Comparison of ENCODE assay signal across 11 mouse cellular contexts in the genomic region with DNA sequence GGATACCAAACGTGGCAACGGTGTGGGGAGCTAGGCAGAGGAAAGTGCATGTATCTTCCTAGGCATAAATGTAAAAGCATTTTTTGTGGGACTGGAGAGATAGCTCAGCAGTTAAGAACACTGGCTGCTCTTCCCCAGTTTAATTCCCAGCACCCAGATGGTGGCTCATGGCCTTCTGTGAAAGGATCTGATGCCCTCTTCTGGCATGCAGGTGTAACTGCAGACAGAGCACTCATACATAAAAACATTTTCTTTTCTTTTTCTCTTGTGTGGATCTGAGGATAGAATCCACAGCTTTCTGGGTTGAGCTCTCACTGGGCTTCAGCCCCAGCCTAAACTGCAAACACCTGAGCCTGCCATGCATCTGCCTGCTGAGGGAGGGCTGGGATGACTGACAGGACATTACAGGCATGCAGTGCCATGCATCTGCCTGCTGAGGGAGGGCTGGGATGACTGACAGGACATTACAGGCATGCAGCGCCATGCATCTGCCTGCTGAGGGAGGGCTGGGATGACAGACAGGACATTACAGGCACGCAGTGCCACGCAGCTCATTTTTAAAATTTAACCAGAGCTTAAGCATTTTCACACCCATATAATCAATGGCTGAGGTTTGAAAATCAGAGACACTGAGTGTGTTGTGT.
DNase-seq lines count a peak whose midpoint lies in the region; ATAC-seq and TF ChIP-seq lines count a peak whose summit lies in the region.
"Had no signal": no experiment of that assay in that cellular context is flagged by ENCODE, and none has a peak within 500 bp of the region (broad histone marks: within the 10 kb centered on the region; RNA-seq: fewer than 3 reads in every experiment).

No protein-coding gene starts in this region.

- 86% methylated on average over 5 of the region's 5 CpGs for WGBS in forebrain, embryonic 13.5 days
- WGBS in forebrain, embryonic 14.5 days, result 87% methylated on average over 5 of the region's 5 CpGs
- whole genome bisulfite sequencing in lung, embryonic 14.5 days, result 73% methylated on average over 5 of the region's 5 CpGs
- WGBS in lung, adult 2 months, result 86% methylated on average over 5 of the region's 5 CpGs
- WGBS in liver, embryonic 16.5 days (ENCODE audit: insufficient replicate concordance), result 74% methylated on average over 5 of the region's 5 CpGs
- WGBS in kidney, embryonic 16.5 days, result 79% methylated on average over 5 of the region's 5 CpGs

- no peak overlapping the region for H3K27ac ChIP-seq in forebrain, embryonic 13.5 days
- no peak overlapping the region for H3K27ac ChIP-seq in forebrain, embryonic 14.5 days (ENCODE audit: low read depth, low read length)
- no peak overlapping the region for H3K27ac ChIP-seq in lung, embryonic 14.5 days (ENCODE audit: low read depth)
- H3K27ac ChIP-seq in liver, embryonic 16.5 days (ENCODE audit: low read length), result no peak overlapping the region
- H3K27ac ChIP-seq in kidney, embryonic 16.5 days (ENCODE audit: low read length), result no peak overlapping the region
- H3K27ac ChIP-seq: heart, embryonic 15.5 days; kidney, embryonic 15.5 days; macrophage had no signal

- H3K9me3 ChIP-seq in forebrain, embryonic 13.5 days (replicated peaks), result 0 out of 2 replicates have a peak, but pooled peaks cover 7% of the 10 kb centered on the region
- no peaks in the 10 kb centered on the region for H3K9me3 ChIP-seq in forebrain, embryonic 14.5 days (replicated peaks; ENCODE audit: control insufficient read depth, low read length)
- no peaks in the 10 kb centered on the region for H3K9me3 ChIP-seq in lung, embryonic 14.5 days (ENCODE audit: low read depth, low read length)
- no peaks in the 10 kb centered on the region for H3K9me3 ChIP-seq in liver, embryonic 16.5 days (replicated peaks; ENCODE audit: control insufficient read depth, low read length)
- peaks cover 3% of the 10 kb centered on the region; the same call in 1 of the 2 replicates for H3K9me3 ChIP-seq in kidney, embryonic 16.5 days (ENCODE audit: low read length)
- H3K9me3 ChIP-seq: heart, embryonic 15.5 days; kidney, embryonic 15.5 days had no signal

- peak; percentile 51; the same call in 1 of the 2 replicates for ATAC-seq in forebrain, embryonic 13.5 days
- ATAC-seq in forebrain, embryonic 14.5 days, result no peak
- ATAC-seq in lung, embryonic 14.5 days (ENCODE audit: insufficient read depth), result no peak
- peak; percentile 64 for ATAC-seq in liver, embryonic 16.5 days (ENCODE audit: low read depth)
- ATAC-seq in kidney, embryonic 16.5 days (ENCODE audit: low FRiP score, low TSS enrichment), result no peak

- H3K4me1 ChIP-seq in forebrain, embryonic 13.5 days, result 0 out of 2 replicates have a peak, but pooled peaks cover 5% of the 10 kb centered on the region
- H3K4me1 ChIP-seq in forebrain, embryonic 14.5 days (ENCODE audit: control insufficient read depth, insufficient read depth, low read length), result no peaks in the 10 kb centered on the region
- no peaks in the 10 kb centered on the region for H3K4me1 ChIP-seq in lung, embryonic 14.5 days (ENCODE audit: insufficient read depth)
- H3K4me1 ChIP-seq in lung, adult 2 months (ENCODE audit: control insufficient read depth, insufficient read depth, low read length), result no peaks in the 10 kb centered on the region
- no peaks in the 10 kb centered on the region; the same call in 1 of the 2 replicates for H3K4me1 ChIP-seq in liver, embryonic 16.5 days (ENCODE audit: control insufficient read depth, low read depth, low read length)
- H3K4me1 ChIP-seq in kidney, embryonic 16.5 days (ENCODE audit: insufficient read depth, low read length), result no peaks in the 10 kb centered on the region
- H3K4me1 ChIP-seq: heart, embryonic 15.5 days had no signal

- TF ChIP-seq CTCF in lung, embryonic 14.5 days (IDR thresholded peaks at IDR 0.05; ENCODE audit: low read depth), result peak; percentile 47
- TF ChIP-seq CTCF in lung, adult 2 months (IDR thresholded peaks at IDR 0.05; ENCODE audit: insufficient read depth, low read length), result no peak

- H3K4me3 ChIP-seq in forebrain, embryonic 13.5 days, result no peak overlapping the region
- H3K4me3 ChIP-seq in forebrain, embryonic 14.5 days (ENCODE audit: low read depth, low read length), result no peak overlapping the region
- H3K4me3 ChIP-seq in lung, embryonic 14.5 days (ENCODE audit: low read depth, low read length), result no peak overlapping the region
- H3K4me3 ChIP-seq in lung, adult 2 months (replicated peaks; ENCODE audit: extremely low read depth, low read depth, low read length), result no peak overlapping the region
- H3K4me3 ChIP-seq in liver, embryonic 16.5 days (ENCODE audit: low read depth, low read length), result no peak overlapping the region
- no peak overlapping the region for H3K4me3 ChIP-seq in kidney, embryonic 16.5 days (ENCODE audit: low read length)
- H3K4me3 ChIP-seq: heart, embryonic 15.5 days; kidney, embryonic 15.5 days had no signal

- no peak overlapping the region for H3K4me2 ChIP-seq in forebrain, embryonic 13.5 days
- no peak overlapping the region for H3K4me2 ChIP-seq in forebrain, embryonic 14.5 days (ENCODE audit: low read length)
- H3K4me2 ChIP-seq in lung, embryonic 14.5 days, result no peak overlapping the region
- no peak overlapping the region for H3K4me2 ChIP-seq in liver, embryonic 16.5 days (ENCODE audit: low read depth, low read length)
- no peak overlapping the region for H3K4me2 ChIP-seq in kidney, embryonic 16.5 days (replicated peaks; ENCODE audit: low read depth, low read length)
- H3K4me2 ChIP-seq: heart, embryonic 15.5 days; kidney, embryonic 15.5 days had no signal

- H3K9ac ChIP-seq in forebrain, embryonic 13.5 days, result no peak overlapping the region
- H3K9ac ChIP-seq in forebrain, embryonic 14.5 days (ENCODE audit: low read length), result no peak overlapping the region
- H3K9ac ChIP-seq in lung, embryonic 14.5 days, result no peak overlapping the region
- H3K9ac ChIP-seq in liver, embryonic 16.5 days (ENCODE audit: low read depth, low read length), result no peak overlapping the region
- no peak overlapping the region for H3K9ac ChIP-seq in kidney, embryonic 16.5 days (replicated peaks; ENCODE audit: low read length)
- H3K9ac ChIP-seq: heart, embryonic 15.5 days; kidney, embryonic 15.5 days had no signal

- TF ChIP-seq POLR2A in lung, adult 2 months (IDR thresholded peaks at IDR 0.05; ENCODE audit: borderline replicate concordance, extremely low read depth, low read depth, low read length), result no peak

- no peak for DNase-seq in forebrain, embryonic 14.5 days (ENCODE audit: low spot score)
- DNase-seq in lung, embryonic 14.5 days, result no peak
- DNase-seq in lung, adult 2 months, result no peak
- DNase-seq in R1 (ENCODE audit: low read depth, low spot score), result peak; percentile 65
- no peak for DNase-seq in adrenal gland, adult 8-10 months

- H3K27me3 ChIP-seq in forebrain, embryonic 13.5 days, result no peaks in the 10 kb centered on the region
- no peaks in the 10 kb centered on the region for H3K27me3 ChIP-seq in forebrain, embryonic 14.5 days (replicated peaks; ENCODE audit: control insufficient read depth, insufficient read depth, low read length)
- H3K27me3 ChIP-seq in lung, embryonic 14.5 days (ENCODE audit: insufficient read depth, low read length), result no peaks in the 10 kb centered on the region
- H3K27me3 ChIP-seq in liver, embryonic 16.5 days (ENCODE audit: control insufficient read depth, insufficient read depth, low read depth, low read length), result no peaks in the 10 kb centered on the region
- H3K27me3 ChIP-seq in kidney, embryonic 16.5 days (ENCODE audit: insufficient read depth, low read length), result no peaks in the 10 kb centered on the region
- H3K27me3 ChIP-seq: heart, embryonic 15.5 days; kidney, embryonic 15.5 days had no signal

- peaks cover 25% of the 10 kb centered on the region for H3K36me3 ChIP-seq in forebrain, embryonic 13.5 days (ENCODE audit: poor library complexity, severe bottlenecking)
- H3K36me3 ChIP-seq in forebrain, embryonic 14.5 days (ENCODE audit: control insufficient read depth, insufficient read depth, low read length), result peaks cover 26% of the 10 kb centered on the region
- H3K36me3 ChIP-seq in lung, embryonic 14.5 days (ENCODE audit: insufficient read depth), result peaks cover 27% of the 10 kb centered on the region
- peaks cover 11% of the 10 kb centered on the region for H3K36me3 ChIP-seq in liver, embryonic 16.5 days (ENCODE audit: control insufficient read depth, insufficient read depth)
- peaks cover 10% of the 10 kb centered on the region for H3K36me3 ChIP-seq in kidney, embryonic 16.5 days (ENCODE audit: insufficient read depth, low read length)

Comparison
In these comparisons a context has a peak if more than half of its experiments do, and no peak if none do; other contexts are left out.
1. ATAC-seq: peak in forebrain, embryonic 13.5 days (single experiment) and liver, embryonic 16.5 days (single experiment); none in forebrain, embryonic 14.5 days (single experiment), lung, embryonic 14.5 days (single experiment) and kidney, embryonic 16.5 days (single experiment).